Mouse (Mus musculus): Measurements from ENCODE around the gene Ankrd9. TPM values are rescaled to one million over a fixed set of nuclear protein-coding genes. Genes with fewer than 3 reads are reported as not detected.

The Ankrd9 gene
- 3.9 TPM for polyA plus RNA-seq (2017; shearing (Covaris generic))

GRCm38 (mm10) chr12:110978607-110979406 is at the start of gene Ankrd9:
Gene Ankrd9, minus strand, starts transcription at chr12:110979040.

Other genes with a start within 250 kb of the Ankrd9 start
- 80.2 TPM for gene Wdr20, start 241.1 kb downstream of the Ankrd9 start, polyA plus RNA-seq (2017; shearing (Covaris generic))
- gene Mok, start 138.1 kb downstream of the Ankrd9 start, polyA plus RNA-seq (2017; shearing (Covaris generic)): not detected
- gene Zfp839, start 128.8 kb downstream of the Ankrd9 start, polyA plus RNA-seq (2017; shearing (Covaris generic)): 7.2 TPM
- gene Cinp, start 89.9 kb downstream of the Ankrd9 start, polyA plus RNA-seq (2017; shearing (Covaris generic)): 23.6 TPM
- 3.1 TPM for gene Tecpr2, start 89.8 kb downstream of the Ankrd9 start, polyA plus RNA-seq (2017; shearing (Covaris generic))
- gene Rcor1, start 60.3 kb upstream of the Ankrd9 start, polyA plus RNA-seq (2017; shearing (Covaris generic)): 58.0 TPM
- 48.1 TPM for gene Traf3, start 187.3 kb upstream of the Ankrd9 start, polyA plus RNA-seq (2017; shearing (Covaris generic))
- gene 4930595D18Rik, start 205.5 kb upstream of the Ankrd9 start, polyA plus RNA-seq (2017; shearing (Covaris generic)): 0.47 TPM